Mouse (Mus musculus) neural tube, embryonic 14.5 days (tissue): ENCODE results near the gene Prkn. TPM values are rescaled to one million over a fixed set of nuclear protein-coding genes. Genes with fewer than 3 reads are reported as not detected.

Experiments
- ATAC-seq: fragments of 200-750 bp; cut with Nextera tagmentation; 2 replicates; pipeline ENCODE4 v1.8.0; 2017; ENCODE audit warnings: low read depth, mild to moderate bottlenecking, moderate TSS enrichment, moderate library complexity
- H3K27ac ChIP-seq: fragments of 300-500 bp; sonication (generic); 2 replicates; pipeline ENCODE4 v1.5.1; 2014; ENCODE audit warnings: low read depth, mild to moderate bottlenecking, control low read depth, low read length, moderate library complexity, mixed read lengths
- H3K27me3 ChIP-seq: fragments of 300-500 bp; sonication (generic); 2 replicates; pipeline ENCODE4 v1.6.1; 2014; ENCODE audit warnings: low read length; ENCODE audit not compliant: control insufficient read depth, insufficient read depth
- H3K36me3 ChIP-seq: fragments of 300-500 bp; sonication (generic); 2 replicates; pipeline ENCODE4 v1.6.1; 2014; ENCODE audit warnings: low read length, mixed read lengths; ENCODE audit not compliant: control insufficient read depth, insufficient read depth
- H3K4me1 ChIP-seq: fragments of 300-500 bp; sonication (generic); 2 replicates; pipeline ENCODE4 v1.6.1; 2014; ENCODE audit warnings: low read length; ENCODE audit not compliant: control insufficient read depth, insufficient read depth
- H3K4me2 ChIP-seq: fragments of 300-500 bp; sonication (generic); 2 replicates; pipeline ENCODE4 v1.6.1; 2014; ENCODE audit warnings: mild to moderate bottlenecking, low read depth, low read length, control low read depth
- H3K4me3 ChIP-seq: fragments of 300-500 bp; sonication (generic); 2 replicates; pipeline ENCODE4 v1.5.1; 2014; ENCODE audit warnings: low read depth, low read length, control low read depth, mixed read lengths
- H3K9ac ChIP-seq: fragments of 300-500 bp; sonication (generic); replicated peaks from 2 replicates; pipeline ENCODE4 v1.6.1; 2014; ENCODE audit warnings: low read depth, mild to moderate bottlenecking, control low read depth, low read length, mixed read lengths
- H3K9me3 ChIP-seq: fragments of 300-500 bp; sonication (generic); 2 replicates; pipeline ENCODE4 v1.6.1; 2016; ENCODE audit warnings: low read length; ENCODE audit not compliant: control insufficient read depth
- WGBS: fragments of 180-500 bp; shearing (Covaris S2); extraction: QIAGEN DNeasy Blood & Tissue Kit; methylation state at CpG from one replicate; pipeline ENCODE4 v1.1.7; 2014; 5-methylcytosine and 5-hydroxymethylcytosine counted together
- polyA plus RNA-seq: library from polyadenylated mRNA; unstranded; fragments of >200 nt; fragmentation: Nextera tagmentation; extraction: Ambion mirVana; gene quantifications from 2 replicates; pipeline ENCODE4 v1.2.1, GENCODE M21; 2014

The Prkn gene
- polyA plus RNA-seq, 1 experiment from 2014 or later = 7.3 TPM

DNA sequence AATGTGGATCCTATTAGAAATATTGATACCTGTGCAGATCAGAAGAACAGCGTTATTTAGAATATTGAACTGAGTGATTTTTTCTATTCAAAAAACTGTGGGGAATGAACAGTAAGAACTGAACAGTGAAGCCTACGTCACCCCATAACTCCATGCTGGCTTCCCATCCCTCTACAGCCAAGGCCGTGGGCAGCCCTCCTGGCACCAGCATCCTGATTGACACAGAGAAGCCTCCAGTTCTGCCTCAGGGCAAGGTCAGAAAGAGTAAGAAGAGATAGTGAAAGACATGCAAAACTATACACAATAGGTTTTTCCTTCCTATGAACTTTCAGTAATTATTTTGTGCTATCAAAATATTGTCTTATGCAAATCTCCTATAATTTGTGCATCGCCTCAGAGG is 557.5 kb downstream of the Prkn start:
- H3K27me3 ChIP-seq = no peaks in the 10 kb centered on the region
- H3K4me2 ChIP-seq = no peak overlapping the region
- no peaks in the 10 kb centered on the region for H3K36me3 ChIP-seq

DNA sequence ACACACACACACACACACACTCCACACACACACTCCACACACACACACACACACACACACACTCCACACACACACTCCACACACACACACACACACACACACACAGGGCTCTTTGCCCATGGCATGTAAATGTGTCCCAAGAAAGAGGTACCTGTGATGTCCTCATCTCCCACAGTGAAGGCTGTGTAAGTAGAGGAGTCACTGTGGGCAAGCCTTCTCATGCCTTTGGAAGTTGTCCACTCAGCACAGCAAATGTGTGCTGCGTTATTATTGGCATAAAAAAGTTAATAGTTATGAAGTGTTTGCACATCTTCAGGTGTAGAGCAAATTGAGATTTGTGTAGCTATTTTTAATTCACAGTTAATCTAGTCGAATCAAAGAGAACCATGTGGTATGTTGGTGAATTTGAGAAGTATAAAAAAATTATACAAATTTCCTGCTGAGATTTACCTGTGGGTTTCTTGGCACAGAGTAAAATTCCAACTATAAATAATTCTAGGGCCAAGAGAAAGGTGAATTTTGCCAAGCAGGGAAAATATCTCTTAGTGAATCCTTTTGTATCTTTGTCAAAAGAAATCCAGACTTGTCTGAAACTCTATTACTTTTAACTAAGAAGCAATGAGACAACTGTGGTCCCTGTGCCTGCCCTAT is 562.2 kb downstream of the Prkn start:
- no peak for ATAC-seq
- Histone ChIP-seq H3K27me3 (no peaks in the 10 kb centered on the region), H3K36me3 (no peaks in the 10 kb centered on the region), H3K9me3 (no peaks in the 10 kb centered on the region), H3K27ac (no peak overlapping the region), H3K4me3 (no peak overlapping the region), H3K9ac (no peak overlapping the region), H3K4me1 (no peaks in the 10 kb centered on the region), H3K4me2 (no peak overlapping the region)
- 88% methylated on average over 2 of the region's 2 CpGs for WGBS

More for the DNA sequence above, 557.5 kb downstream of the Prkn start:
- Histone ChIP-seq H3K9ac (no peak overlapping the region), H3K27ac (no peak overlapping the region), H3K9me3 (no peaks in the 10 kb centered on the region), H3K4me1 (no peaks in the 10 kb centered on the region), H3K4me3 (no peak overlapping the region)
- no peak for ATAC-seq
- WGBS = 93% methylated on average over 4 of the region's 4 CpGs

DNA sequence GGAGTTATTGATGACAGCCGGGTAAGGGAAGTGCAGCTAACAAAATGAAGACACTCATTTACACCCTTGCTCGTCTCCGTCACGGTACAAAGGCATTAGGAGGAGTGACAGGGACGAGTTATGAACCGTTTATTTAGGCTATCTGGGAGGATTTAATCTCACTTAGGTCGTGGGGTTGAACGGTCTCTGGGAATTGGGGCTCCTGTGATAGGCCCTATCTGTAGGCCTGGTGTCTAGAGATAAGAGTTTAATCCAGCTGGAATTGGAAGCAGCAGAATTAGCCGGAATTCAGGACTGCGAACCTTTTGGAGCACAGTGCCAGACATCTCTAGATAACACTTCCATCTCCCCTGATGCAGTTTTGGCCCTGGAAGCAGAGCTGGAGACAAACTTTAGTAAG is 571.2 kb downstream of the Prkn start:
- 59% methylated on average over 10 of the region's 10 CpGs for WGBS
- no peak overlapping the region for H3K4me2 ChIP-seq
- H3K27ac ChIP-seq = no peak overlapping the region
- no peaks in the 10 kb centered on the region for H3K4me1 ChIP-seq
- ATAC-seq = no peak
- H3K9ac ChIP-seq = no peak overlapping the region
- no peak overlapping the region for H3K4me3 ChIP-seq
- H3K36me3 ChIP-seq = no peaks in the 10 kb centered on the region
- H3K9me3 ChIP-seq = no peaks in the 10 kb centered on the region
- no peaks in the 10 kb centered on the region for H3K27me3 ChIP-seq

DNA sequence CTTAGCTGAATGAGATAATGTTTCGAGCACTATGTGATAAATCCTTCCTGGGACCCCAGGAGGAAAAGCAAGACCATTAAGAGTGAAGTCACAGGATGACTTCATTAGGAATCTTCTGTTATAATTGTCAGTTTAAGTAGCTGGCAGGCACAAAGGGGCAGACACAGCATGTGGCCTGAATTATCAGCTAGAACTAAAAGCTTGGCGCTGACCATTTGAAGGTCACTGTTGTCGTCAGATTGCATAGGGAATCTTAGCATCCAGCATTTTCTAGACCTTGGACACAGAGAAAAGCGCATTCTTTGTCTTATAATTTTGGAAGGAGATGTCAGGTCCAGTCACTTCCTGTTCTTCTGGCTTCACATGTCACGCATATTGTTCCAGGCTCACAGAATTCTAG is 573.5 kb downstream of the Prkn start:
- no peak for ATAC-seq
- Histone ChIP-seq H3K9me3 (no peaks in the 10 kb centered on the region), H3K27me3 (no peaks in the 10 kb centered on the region), H3K36me3 (no peaks in the 10 kb centered on the region), H3K4me3 (no peak overlapping the region), H3K9ac (no peak overlapping the region), H3K27ac (no peak overlapping the region), H3K4me1 (no peaks in the 10 kb centered on the region), H3K4me2 (no peak overlapping the region)
- 53% methylated on average over 5 of the region's 5 CpGs for WGBS

DNA sequence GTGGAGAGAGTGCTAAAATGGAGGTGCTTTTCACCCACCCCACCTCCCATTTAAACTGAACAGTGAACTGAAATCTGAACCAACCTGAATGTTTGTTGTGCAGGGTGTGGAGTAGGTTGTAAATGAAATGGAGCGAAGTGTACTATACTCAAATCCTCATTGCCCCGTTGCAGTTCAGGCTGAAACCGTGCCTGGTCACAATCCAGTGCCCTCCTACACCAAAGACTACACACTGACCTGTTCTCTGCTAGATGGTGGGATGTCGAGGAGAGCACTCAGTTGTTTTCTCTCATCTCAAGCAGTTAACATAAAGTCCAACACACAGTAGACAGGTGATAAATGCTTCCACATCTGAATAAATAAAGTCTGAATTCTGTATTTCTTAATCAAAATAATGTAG is 574.1 kb downstream of the Prkn start:
- Histone ChIP-seq H3K9ac (no peak overlapping the region), H3K27ac (no peak overlapping the region), H3K4me3 (no peak overlapping the region), H3K36me3 (no peaks in the 10 kb centered on the region), H3K4me1 (no peaks in the 10 kb centered on the region), H3K4me2 (no peak overlapping the region), H3K9me3 (no peaks in the 10 kb centered on the region), H3K27me3 (no peaks in the 10 kb centered on the region)
- WGBS = 78% methylated on average over 4 of the region's 4 CpGs
- ATAC-seq = no peak

DNA sequence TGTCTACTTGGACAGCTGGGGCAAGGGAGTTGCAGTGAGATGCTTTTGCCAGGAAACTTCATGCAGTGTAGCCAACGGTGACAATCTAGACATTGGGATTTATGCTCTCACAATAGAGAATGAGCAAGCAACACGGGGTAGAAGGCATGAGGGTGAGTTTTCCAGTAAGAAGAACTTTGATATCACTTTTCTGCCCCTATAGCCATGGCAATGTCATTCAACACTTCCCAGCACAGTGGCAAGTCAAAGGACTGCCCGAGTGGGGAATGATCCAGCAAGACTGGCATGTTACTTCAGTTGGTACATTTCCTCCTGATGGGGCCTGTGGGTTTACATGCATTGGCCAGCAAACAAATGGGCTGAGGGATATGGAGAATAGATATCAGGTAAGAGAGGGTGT is 577.0 kb downstream of the Prkn start:
- Histone ChIP-seq H3K9ac (no peak overlapping the region), H3K36me3 (no peaks in the 10 kb centered on the region), H3K27me3 (no peaks in the 10 kb centered on the region), H3K27ac (no peak overlapping the region), H3K4me1 (no peaks in the 10 kb centered on the region), H3K4me2 (no peak overlapping the region), H3K4me3 (no peak overlapping the region), H3K9me3 (no peaks in the 10 kb centered on the region)
- ATAC-seq = no peak
- WGBS = 70% methylated on average over 3 of the region's 3 CpGs

DNA sequence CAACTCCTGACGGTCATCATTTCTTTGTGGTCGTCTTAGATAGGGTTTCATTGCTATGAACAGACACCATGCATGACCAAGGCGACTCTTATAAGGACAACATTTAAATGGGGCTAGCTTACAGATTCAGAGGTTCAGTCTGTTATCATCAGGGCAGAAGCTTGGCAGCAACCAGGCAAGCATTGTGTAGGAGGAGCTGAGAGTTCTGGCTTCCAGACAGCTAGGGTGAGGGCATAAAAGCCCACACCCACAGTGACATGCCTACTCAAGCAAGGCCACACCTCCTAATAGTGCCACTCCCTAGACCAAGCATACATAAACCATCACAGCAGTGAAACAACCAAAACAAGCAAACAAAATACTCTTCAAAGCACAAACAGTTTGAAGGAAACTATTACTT is 579.3 kb downstream of the Prkn start:
- Histone ChIP-seq H3K4me3 (no peak overlapping the region), H3K4me2 (no peak overlapping the region), H3K27me3 (no peaks in the 10 kb centered on the region), H3K9me3 (no peaks in the 10 kb centered on the region), H3K9ac (no peak overlapping the region), H3K36me3 (no peaks in the 10 kb centered on the region), H3K27ac (no peak overlapping the region), H3K4me1 (no peaks in the 10 kb centered on the region)
- 77% methylated on average over 3 of the region's 3 CpGs for WGBS
- ATAC-seq = no peak

DNA sequence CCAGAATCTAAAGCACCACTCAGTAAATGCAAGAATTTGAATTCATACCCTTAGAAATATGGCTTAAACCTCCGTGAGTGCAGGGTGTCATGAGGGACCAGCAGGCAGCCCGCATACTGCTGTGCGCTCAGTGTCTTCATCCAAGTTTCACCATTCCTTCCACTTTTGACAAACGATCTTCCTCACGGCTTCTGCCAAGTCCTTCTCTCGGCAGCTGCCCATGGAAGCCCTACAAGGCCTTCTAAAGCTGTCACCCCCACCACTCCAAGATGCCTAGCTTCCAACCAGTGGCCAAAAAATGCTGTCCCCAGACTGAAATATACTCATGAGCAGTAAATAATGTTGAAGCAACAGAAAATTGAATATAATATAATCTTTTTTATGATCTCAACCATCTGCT is 580.7 kb downstream of the Prkn start:
- H3K4me3 ChIP-seq = no peak overlapping the region
- no peak overlapping the region for H3K9ac ChIP-seq
- 67% methylated on average over 6 of the region's 6 CpGs for WGBS
- no peaks in the 10 kb centered on the region for H3K27me3 ChIP-seq
- ATAC-seq = no peak
- no peaks in the 10 kb centered on the region for H3K36me3 ChIP-seq
- H3K4me2 ChIP-seq = no peak overlapping the region
- no peaks in the 10 kb centered on the region for H3K9me3 ChIP-seq
- no peaks in the 10 kb centered on the region for H3K4me1 ChIP-seq
- H3K27ac ChIP-seq = no peak overlapping the region

DNA sequence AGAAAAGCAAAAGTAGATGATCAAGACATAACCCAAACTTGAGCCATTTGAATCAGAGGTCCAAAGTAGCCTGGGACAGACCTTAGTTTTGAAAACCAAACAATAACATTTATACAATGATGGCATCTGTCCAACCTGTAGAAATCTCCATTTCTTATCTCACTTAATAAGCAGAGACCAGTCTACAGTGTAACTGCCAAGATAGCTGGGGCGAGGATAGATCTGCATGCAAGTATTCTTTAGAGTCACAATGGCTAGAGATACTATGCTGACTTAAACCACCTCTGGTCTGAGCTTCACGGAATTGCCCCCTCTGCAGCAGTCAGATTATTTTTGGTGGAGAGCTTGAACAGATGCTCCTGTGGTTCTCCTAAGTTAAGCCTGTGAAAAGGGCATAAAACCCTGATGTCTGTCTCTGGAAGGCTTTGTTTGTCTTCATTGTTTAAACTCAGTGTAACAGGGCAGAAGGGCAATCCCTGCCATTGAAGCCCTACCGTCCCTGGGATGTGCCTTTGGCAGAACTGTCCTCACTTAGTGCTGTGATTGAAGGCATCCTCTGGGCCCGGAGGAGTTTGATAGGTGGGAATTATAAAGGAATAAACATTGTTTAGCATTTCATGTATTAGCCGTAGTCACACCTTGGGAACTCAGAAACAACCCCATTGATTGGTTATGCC is 581.2 kb downstream of the Prkn start:
- no peak overlapping the region for H3K4me3 ChIP-seq
- no peak for ATAC-seq
- no peak overlapping the region for H3K27ac ChIP-seq
- H3K4me1 ChIP-seq = no peaks in the 10 kb centered on the region
- no peaks in the 10 kb centered on the region for H3K9me3 ChIP-seq
- H3K36me3 ChIP-seq = no peaks in the 10 kb centered on the region
- 31% methylated on average over 5 of the region's 5 CpGs for WGBS
- H3K9ac ChIP-seq = no peak overlapping the region
- no peaks in the 10 kb centered on the region for H3K27me3 ChIP-seq
- no peak overlapping the region for H3K4me2 ChIP-seq
